Comparison of ENCODE assay signal across 12 mouse cellular contexts in genomic region chr11:79131949-79132411, GRCm38 (mm10). TPM values are rescaled to one million over a fixed set of nuclear protein-coding genes. Genes with fewer than 3 reads are reported as not detected.
DNase-seq lines count a peak whose midpoint lies in the region; ATAC-seq and TF ChIP-seq lines count a peak whose summit lies in the region.
"Had no signal": no experiment of that assay in that cellular context is flagged by ENCODE, and none has a peak within 500 bp of the region (broad histone marks: within the 10 kb centered on the region; RNA-seq: fewer than 3 reads in every experiment).

No protein-coding gene starts in this region.

- 0 out of 2 replicates have a peak, but pooled peaks have one; percentile 37 for ATAC-seq in embryonic facial prominence, embryonic 15.5 days (ENCODE audit: insufficient number of reproducible peaks, low FRiP score, low TSS enrichment, low read depth)

- no peak for TF ChIP-seq CTCF in small intestine, adult 2 months (IDR thresholded peaks at IDR 0.05; ENCODE audit: extremely low read depth, insufficient read length, insufficient replicate concordance, low read depth, low read length)

- WGBS in embryonic facial prominence, embryonic 15.5 days, result 54% methylated on average over 9 of the region's 9 CpGs
- WGBS in small intestine, adult 2 months, result 12% methylated on average over 9 of the region's 9 CpGs
- 74% methylated on average over 9 of the region's 9 CpGs for WGBS in hindbrain, embryonic 10.5 days

- H3K4me3 ChIP-seq in embryonic facial prominence, embryonic 15.5 days (replicated peaks), result no peak overlapping the region
- peak overlapping the region; percentile 37 for H3K4me3 ChIP-seq in small intestine, adult 2 months (ENCODE audit: low read depth, low read length)
- H3K4me3 ChIP-seq in hindbrain, embryonic 10.5 days, result no peak overlapping the region
- H3K4me3 ChIP-seq: limb, embryonic 12.5 days had no signal

- H3K36me3 ChIP-seq in embryonic facial prominence, embryonic 15.5 days, result no peaks in the 10 kb centered on the region
- H3K36me3 ChIP-seq in small intestine, adult 2 months (ENCODE audit: control insufficient read depth, insufficient read depth, low read length), result peaks cover 4% of the 10 kb centered on the region; the same call in 1 of the 2 replicates
- H3K36me3 ChIP-seq in hindbrain, embryonic 10.5 days, result 0 out of 2 replicates have a peak, but pooled peaks cover 6% of the 10 kb centered on the region
- H3K36me3 ChIP-seq: limb, embryonic 12.5 days had no signal

- no peaks in the 10 kb centered on the region for H3K9me3 ChIP-seq in embryonic facial prominence, embryonic 15.5 days (replicated peaks)
- H3K9me3 ChIP-seq in hindbrain, embryonic 10.5 days, result no peaks in the 10 kb centered on the region

- TF ChIP-seq POLR2A in small intestine, adult 2 months (IDR thresholded peaks at IDR 0.05; ENCODE audit: low read depth, low read length), result no peak

- DNase-seq in cerebellum, postnatal 10 days, result peak; percentile 45 to 49
- no peak for DNase-seq in cerebellum, adult 11 months
- DNase-seq in kidney, postnatal 4 days, result peak; percentile 39 to 54
- DNase-seq in kidney, postnatal 14 days, result no peak
- no peak for DNase-seq in hindbrain, embryonic 10.5 days (ENCODE audit: low spot score)
- DNase-seq in cerebellum, adult 18-20 months, result no peak
- DNase-seq: cerebellum, adult 11-12 months; gastrocnemius, postnatal 10 days had no signal

- H3K27ac ChIP-seq in embryonic facial prominence, embryonic 15.5 days (replicated peaks), result no peak overlapping the region
- H3K27ac ChIP-seq in small intestine, adult 2 months (ENCODE audit: insufficient read depth, low read depth, low read length), result peak overlapping the region; percentile 72
- H3K27ac ChIP-seq in hindbrain, embryonic 10.5 days, result no peak overlapping the region
- H3K27ac ChIP-seq: limb, embryonic 12.5 days had no signal

- H3K27me3 ChIP-seq in embryonic facial prominence, embryonic 15.5 days, result no peaks in the 10 kb centered on the region
- no peaks in the 10 kb centered on the region for H3K27me3 ChIP-seq in small intestine, adult 2 months (ENCODE audit: control insufficient read depth, insufficient read depth, low read length)
- no peaks in the 10 kb centered on the region for H3K27me3 ChIP-seq in hindbrain, embryonic 10.5 days (ENCODE audit: insufficient read depth, poor library complexity, severe bottlenecking)
- H3K27me3 ChIP-seq: limb, embryonic 12.5 days had no signal

- H3K9ac ChIP-seq in embryonic facial prominence, embryonic 15.5 days, result no peak overlapping the region
- H3K9ac ChIP-seq: limb, embryonic 12.5 days had no signal

- peaks cover 51% of the 10 kb centered on the region for H3K4me1 ChIP-seq in embryonic facial prominence, embryonic 15.5 days
- H3K4me1 ChIP-seq in small intestine, adult 2 months (ENCODE audit: control insufficient read depth, insufficient read depth, insufficient read length, low read length), result peaks cover 58% of the 10 kb centered on the region
- peaks cover 29% of the 10 kb centered on the region for H3K4me1 ChIP-seq in hindbrain, embryonic 10.5 days (replicated peaks)

- no peak overlapping the region for H3K4me2 ChIP-seq in embryonic facial prominence, embryonic 15.5 days (replicated peaks)
- H3K4me2 ChIP-seq: limb, embryonic 12.5 days; midbrain, embryonic 11.5 days had no signal

RNA-seq across cellular contexts. Expression of gene Ksr1, which starts 14.2 kb away (rescaled TPM):
- 5.6 and 5.8 TPM in 2 replicates for polyA plus RNA-seq in embryonic facial prominence, embryonic 15.5 days (2015; fragmentation: Nextera tagmentation; extraction: Ambion mirVana)
- 43.9 and 106 TPM in 2 replicates for polyA plus RNA-seq in small intestine, adult 2 months (2012; rRNA removed)
- polyA plus RNA-seq in hindbrain, embryonic 10.5 days (2016; fragmentation: Nextera tagmentation; extraction: Ambion mirVana), result 2.7 and 5.2 TPM in 2 replicates

Comparison
In these comparisons a context has a peak if more than half of its experiments do, and no peak if none do; other contexts are left out.
1. DNase-seq: peak in cerebellum, postnatal 10 days (2 of 2) and kidney, postnatal 4 days (2 of 2); none in cerebellum, adult 11 months (single experiment), kidney, postnatal 14 days (single experiment), hindbrain, embryonic 10.5 days (single experiment) and cerebellum, adult 18-20 months (0 of 2).